In genomic region chr3:108445366-108445705, GRCm38 (mm10) we compare ENCODE assay signal across 9 mouse cellular contexts. TPM values are rescaled to one million over a fixed set of nuclear protein-coding genes. Genes with fewer than 3 reads are reported as not detected.
A peak's percentile ranks its signal among the peaks of the same experiment; 100 is the strongest.
DNase-seq lines count a peak whose midpoint lies in the region; ATAC-seq and TF ChIP-seq lines count a peak whose summit lies in the region.
"Had no signal": no experiment of that assay in that cellular context is flagged by ENCODE, and none has a peak within 500 bp of the region (broad histone marks: within the 10 kb centered on the region; RNA-seq: fewer than 3 reads in every experiment).

No protein-coding gene starts in this region.

- peak; percentile 44 for ATAC-seq in hindbrain, embryonic 13.5 days (ENCODE audit: low FRiP score)
- no peak; the same call in 1 of the 2 replicates for ATAC-seq in midbrain, embryonic 13.5 days
- no peak for ATAC-seq in activated CD4-positive, CD25-positive, alpha-beta regulatory T cell, adult 4 months

- TF ChIP-seq POLR2A in kidney, adult 2 months (IDR thresholded peaks at IDR 0.05; ENCODE audit: low read depth, low read length) = no peak
- no peak; the same call in 1 of the 2 replicates for TF ChIP-seq POLR2A in bone marrow macrophage, adult 2 months (IDR thresholded peaks at IDR 0.05; ENCODE audit: borderline replicate concordance, low read depth, low read length)

- peak overlapping the region; percentile 96 for H3K4me2 ChIP-seq in hindbrain, embryonic 13.5 days
- H3K4me2 ChIP-seq in midbrain, embryonic 13.5 days (replicated peaks) = peak overlapping the region; percentile 95

- H3K27ac ChIP-seq in kidney, adult 2 months (ENCODE audit: insufficient read depth, low read depth, low read length) = peak overlapping the region; percentile 74
- 0 out of 2 replicates have a peak overlapping the region, but pooled peaks have one; percentile 31 for H3K27ac ChIP-seq in bone marrow macrophage, adult 2 months (ENCODE audit: insufficient read depth, low read depth, low read length)
- peak overlapping the region; percentile 94 for H3K27ac ChIP-seq in hindbrain, embryonic 13.5 days
- peak overlapping the region; percentile 92 for H3K27ac ChIP-seq in midbrain, embryonic 13.5 days

- peak overlapping the region; percentile 93 for H3K9ac ChIP-seq in hindbrain, embryonic 13.5 days
- H3K9ac ChIP-seq in midbrain, embryonic 13.5 days (replicated peaks) = peak overlapping the region; percentile 92

- peaks cover 5% of the 10 kb centered on the region; the same call in 1 of the 2 replicates for H3K4me1 ChIP-seq in kidney, adult 2 months (ENCODE audit: control insufficient read depth, insufficient read depth, low read length)
- peaks cover 26% of the 10 kb centered on the region for H3K4me1 ChIP-seq in bone marrow macrophage, adult 2 months (ENCODE audit: control insufficient read depth, insufficient read depth, low read length)
- H3K4me1 ChIP-seq in hindbrain, embryonic 13.5 days (replicated peaks) = peaks cover 49% of the 10 kb centered on the region
- H3K4me1 ChIP-seq in midbrain, embryonic 13.5 days (replicated peaks) = peaks cover 50% of the 10 kb centered on the region

- no peaks in the 10 kb centered on the region for H3K27me3 ChIP-seq in kidney, adult 2 months (replicated peaks; ENCODE audit: control insufficient read depth, insufficient read depth, low read length)
- H3K27me3 ChIP-seq in hindbrain, embryonic 13.5 days = no peaks in the 10 kb centered on the region
- H3K27me3 ChIP-seq in midbrain, embryonic 13.5 days = no peaks in the 10 kb centered on the region
- H3K27me3 ChIP-seq: Patski had no signal

- no peaks in the 10 kb centered on the region for H3K9me3 ChIP-seq in hindbrain, embryonic 13.5 days
- no peaks in the 10 kb centered on the region for H3K9me3 ChIP-seq in midbrain, embryonic 13.5 days

- WGBS in kidney, adult 2 months = 14% methylated on average over 6 of the region's 6 CpGs
- 16% methylated on average over 6 of the region's 6 CpGs for WGBS in hindbrain, embryonic 13.5 days
- WGBS in midbrain, embryonic 13.5 days = 11% methylated on average over 6 of the region's 6 CpGs

- DNase-seq in kidney, adult 2 months = no peak
- no peak for DNase-seq in kidney, postnatal 14 days
- DNase-seq in adrenal gland, adult 8-10 months = no peak
- no peak for DNase-seq in yolk sac, embryonic 10.5 days (ENCODE audit: low spot score)

- H3K36me3 ChIP-seq in kidney, adult 2 months (ENCODE audit: control insufficient read depth, insufficient read depth, low read length) = no peaks in the 10 kb centered on the region
- H3K36me3 ChIP-seq in hindbrain, embryonic 13.5 days = peaks cover 5% of the 10 kb centered on the region; the same call in 1 of the 2 replicates
- 0 out of 2 replicates have a peak, but pooled peaks cover 6% of the 10 kb centered on the region for H3K36me3 ChIP-seq in midbrain, embryonic 13.5 days

- peak overlapping the region; percentile 87 for H3K4me3 ChIP-seq in kidney, adult 2 months (ENCODE audit: insufficient read depth, low read depth, low read length)
- peak overlapping the region; percentile 88 for H3K4me3 ChIP-seq in bone marrow macrophage, adult 2 months (ENCODE audit: insufficient read depth, low read length)
- peak overlapping the region; percentile 87 for H3K4me3 ChIP-seq in hindbrain, embryonic 13.5 days
- peak overlapping the region; percentile 91 for H3K4me3 ChIP-seq in midbrain, embryonic 13.5 days (replicated peaks)

- no peak for TF ChIP-seq CTCF in kidney, adult 2 months (conservative IDR thresholded peaks at IDR 0.05; ENCODE audit: insufficient read depth, insufficient read length, low read depth, low read length)
- no peak for TF ChIP-seq CTCF in bone marrow macrophage, adult 2 months (IDR thresholded peaks at IDR 0.05; ENCODE audit: low read depth, low read length)

RNA-seq across cellular contexts. Expression of gene Sars, which starts 0.3 kb away (rescaled TPM):
- polyA plus RNA-seq in kidney, adult 2 months (2012; rRNA removed) = 49.2 and 58.8 TPM in 2 replicates
- polyA plus RNA-seq in bone marrow macrophage, adult 2 months (2012; ENCODE audit: insufficient read depth, insufficient read length, missing spikeins) = 78.0 and 83.3 TPM in 2 replicates
- 220 and 230 TPM in 2 replicates for polyA plus RNA-seq in hindbrain, embryonic 13.5 days (2015; fragmentation: Nextera tagmentation; extraction: Ambion mirVana)
- 208 and 216 TPM in 2 replicates for polyA plus RNA-seq in midbrain, embryonic 13.5 days (2015; fragmentation: Nextera tagmentation; extraction: Ambion mirVana)
- 100 to 1,000 TPM; 146 to 151 TPM for polyA plus RNA-seq in activated CD4-positive, CD25-positive, alpha-beta regulatory T cell, adult 4 months (2017; shearing (Covaris generic))
- total RNA-seq in adrenal gland, adult 8-10 months (2022) = 100 to 1,000 TPM; 183 to 191 (median 186) TPM

RNA-seq across cellular contexts. Expression of gene Celsr2, which starts 30.0 kb away (rescaled TPM):
- 60.5 and 67.4 TPM in 2 replicates for polyA plus RNA-seq in kidney, adult 2 months (2012; rRNA removed)
- 1.3 and 1.7 TPM in 2 replicates for polyA plus RNA-seq in bone marrow macrophage, adult 2 months (2012; ENCODE audit: insufficient read depth, insufficient read length, missing spikeins)
- 50.5 and 58.0 TPM in 2 replicates for polyA plus RNA-seq in hindbrain, embryonic 13.5 days (2015; fragmentation: Nextera tagmentation; extraction: Ambion mirVana)
- 56.5 and 65.5 TPM in 2 replicates for polyA plus RNA-seq in midbrain, embryonic 13.5 days (2015; fragmentation: Nextera tagmentation; extraction: Ambion mirVana)
- under 1 TPM; 0.33 to 0.65 TPM for polyA plus RNA-seq in activated CD4-positive, CD25-positive, alpha-beta regulatory T cell, adult 4 months (2017; shearing (Covaris generic))
- 10 to 100 TPM in 2 of 4 experiments, 1 to 10 TPM in 2; 6.5 to 14.6 (median 9.5) TPM for total RNA-seq in adrenal gland, adult 8-10 months (2022)

Comparison
In these comparisons a context has a peak if more than half of its experiments do, and no peak if none do; other contexts are left out.
1. H3K27ac ChIP-seq: peak in every context shown above with its lines; median percentile 94 in hindbrain, embryonic 13.5 days; 92 in midbrain, embryonic 13.5 days; 74 in kidney, adult 2 months; 31 in bone marrow macrophage, adult 2 months.
2. RNA of gene Celsr2, which starts 30.0 kb away (polyA plus RNA-seq): 56.5 to 65.5 TPM in midbrain, embryonic 13.5 days, 60.5 to 67.4 TPM in kidney, adult 2 months and 50.5 to 58.0 TPM in hindbrain, embryonic 13.5 days; 1.3 to 1.7 TPM in bone marrow macrophage, adult 2 months and 0.33 to 0.65 TPM in activated CD4-positive, CD25-positive, alpha-beta regulatory T cell, adult 4 months; every median in the first group is over 10 times any median in the second.
3. Peak in every context shown above with its lines, with median percentiles within 50 percentile points of each other: H3K4me3 ChIP-seq.